Mouse (Mus musculus) forebrain, embryonic 16.5 days (tissue): Measurements from ENCODE around the gene Gabrp. TPM values are rescaled to one million over a fixed set of nuclear protein-coding genes. Genes with fewer than 3 reads are reported as not detected.

Experiments used
- ATAC-seq: fragments of 200-750 bp; cut with Nextera tagmentation; 2 replicates; pipeline ENCODE4 v1.8.0; 2017; ENCODE audit warnings: mild to moderate bottlenecking, moderate library complexity
- H3K27ac ChIP-seq: fragments of 300-500 bp; sonication (generic); 2 replicates; pipeline ENCODE4 v1.5.1; 2014; ENCODE audit warnings: low read length, control low read depth
- H3K27me3 ChIP-seq: fragments of 300-500 bp; sonication (generic); replicated peaks from 2 replicates; pipeline ENCODE4 v1.6.1; 2014; ENCODE audit warnings: low read length; ENCODE audit not compliant: control insufficient read depth, insufficient read depth
- H3K36me3 ChIP-seq: fragments of 300-500 bp; sonication (generic); 2 replicates; pipeline ENCODE4 v1.6.1; 2014; ENCODE audit not compliant: control insufficient read depth, insufficient read depth
- H3K4me1 ChIP-seq: fragments of 300-500 bp; sonication (generic); replicated peaks from 2 replicates; pipeline ENCODE4 v1.6.1; 2014; ENCODE audit warnings: low read length; ENCODE audit not compliant: control insufficient read depth, insufficient read depth
- H3K4me2 ChIP-seq: fragments of 300-500 bp; sonication (generic); 2 replicates; pipeline ENCODE4 v1.6.1; 2014; ENCODE audit warnings: mild to moderate bottlenecking, low read length, control low read depth
- H3K4me3 ChIP-seq: fragments of 300-500 bp; sonication (generic); replicated peaks from 2 replicates; pipeline ENCODE4 v1.5.1; 2014; ENCODE audit warnings: mild to moderate bottlenecking, low read length, control low read depth
- H3K9ac ChIP-seq: fragments of 300-500 bp; sonication (generic); replicated peaks from 2 replicates; pipeline ENCODE4 v1.6.1; 2014; ENCODE audit warnings: low read depth, low read length, control low read depth
- H3K9me3 ChIP-seq: fragments of 300-500 bp; sonication (generic); 2 replicates; pipeline ENCODE4 v1.6.1; 2016; ENCODE audit warnings: low read length; ENCODE audit not compliant: control insufficient read depth
- WGBS: fragments of 180-500 bp; shearing (Covaris S2); extraction: QIAGEN DNeasy Blood & Tissue Kit; methylation state at CpG from one replicate; pipeline ENCODE4 v1.1.7; 2014; 5-methylcytosine and 5-hydroxymethylcytosine counted together
- polyA plus RNA-seq: library from polyadenylated mRNA; unstranded; fragments of >200 nt; fragmentation: Nextera tagmentation; extraction: Ambion mirVana; gene quantifications from 2 replicates; pipeline ENCODE4 v1.2.1, GENCODE M21; 2015

The Gabrp gene
- polyA plus RNA-seq, 1 experiment from 2014 or later: not detected

DNA sequence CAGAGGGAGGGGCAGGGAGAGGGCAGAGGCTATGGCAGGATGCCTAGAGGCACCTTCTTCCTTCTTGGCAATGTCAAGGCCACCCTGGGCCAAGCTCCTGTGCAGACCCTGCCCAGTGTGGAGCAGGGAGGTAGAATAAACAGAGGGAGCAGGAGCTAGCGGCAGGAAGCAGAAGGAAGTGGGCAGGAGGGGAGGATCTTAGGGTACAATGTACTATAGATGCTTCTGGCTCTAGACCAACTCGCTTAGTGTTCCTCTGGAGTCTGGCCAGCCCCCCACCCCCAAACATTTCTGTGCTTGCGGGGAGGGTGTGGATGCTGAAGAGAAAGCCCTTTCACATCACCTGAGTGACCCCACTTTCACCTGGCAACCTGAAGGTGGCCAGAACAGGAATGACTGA is 862 bp upstream of the Gabrp start:
- Histone ChIP-seq H3K9ac (no peak overlapping the region), H3K4me3 (no peak overlapping the region), H3K9me3 (no peaks in the 10 kb centered on the region), H3K36me3 (no peaks in the 10 kb centered on the region), H3K27ac (no peak overlapping the region), H3K27me3 (no peaks in the 10 kb centered on the region), H3K4me1 (no peaks in the 10 kb centered on the region), H3K4me2 (no peak overlapping the region)
- 38% methylated on average over 3 of the region's 3 CpGs for WGBS
- no peak for ATAC-seq

DNA sequence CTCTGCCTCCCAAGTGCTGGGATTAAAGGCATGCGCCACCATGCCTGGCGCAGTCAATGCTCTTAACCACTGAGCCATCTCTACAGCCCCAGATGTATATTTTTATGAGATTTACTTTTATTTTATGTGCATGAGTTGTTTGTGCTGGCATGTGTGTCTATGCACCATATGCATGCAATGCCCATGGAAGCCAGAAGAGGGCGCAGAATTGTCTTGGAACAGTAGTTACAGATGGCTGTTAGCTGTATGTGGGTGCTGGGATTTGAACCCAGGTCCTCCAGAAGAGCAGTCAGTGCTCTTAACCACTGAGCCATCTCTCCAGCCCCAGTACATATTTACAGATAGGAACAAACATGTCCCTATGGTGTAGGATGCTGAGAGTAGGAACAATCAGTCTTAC is 3.8 kb downstream of the Gabrp start:
- H3K27ac ChIP-seq: no peak overlapping the region
- WGBS: 83% methylated on average over 3 of the region's 3 CpGs
- H3K4me3 ChIP-seq: no peak overlapping the region
- H3K9me3 ChIP-seq: no peaks in the 10 kb centered on the region
- no peak for ATAC-seq
- no peaks in the 10 kb centered on the region for H3K36me3 ChIP-seq
- H3K4me2 ChIP-seq: no peak overlapping the region
- no peaks in the 10 kb centered on the region for H3K27me3 ChIP-seq
- H3K4me1 ChIP-seq: no peaks in the 10 kb centered on the region
- H3K9ac ChIP-seq: no peak overlapping the region

- no peak for ATAC-seq
- H3K4me1 ChIP-seq: no peaks in the 10 kb centered on the region
- H3K36me3 ChIP-seq: no peaks in the 10 kb centered on the region
- H3K4me3 ChIP-seq: no peak overlapping the region
- H3K4me2 ChIP-seq: no peak overlapping the region
- no peak overlapping the region for H3K9ac ChIP-seq
- no peaks in the 10 kb centered on the region for H3K9me3 ChIP-seq
- H3K27ac ChIP-seq: no peak overlapping the region
- H3K27me3 ChIP-seq: no peaks in the 10 kb centered on the region
These were observed 8.3 kb downstream of the Gabrp start for GRCm38 (mm10) chr11:33570413-33570812.

DNA sequence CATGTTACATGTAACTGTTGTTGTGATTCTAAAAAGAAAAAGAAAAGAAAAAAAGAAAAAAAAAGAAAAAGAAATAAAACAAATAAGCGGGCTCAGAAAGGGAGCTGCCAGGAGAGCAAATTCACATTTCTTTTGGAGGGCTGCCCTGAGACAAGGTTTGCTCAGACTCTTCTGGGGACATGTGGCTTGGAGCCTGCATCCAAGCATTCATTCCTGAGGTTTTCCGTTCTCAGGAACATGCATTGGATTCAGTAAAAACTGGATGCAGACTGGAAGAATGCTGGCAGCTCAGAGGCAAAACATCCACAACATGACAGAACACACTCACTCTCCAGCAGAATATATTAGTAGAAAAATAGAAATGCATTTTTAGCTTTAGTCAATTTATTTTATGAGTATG is 14.8 kb downstream of the Gabrp start:
- no peaks in the 10 kb centered on the region for H3K36me3 ChIP-seq
- no peaks in the 10 kb centered on the region for H3K27me3 ChIP-seq
- H3K4me2 ChIP-seq: no peak overlapping the region
- no peak overlapping the region for H3K4me3 ChIP-seq
- no peak overlapping the region for H3K9ac ChIP-seq
- no peak overlapping the region for H3K27ac ChIP-seq
- no peaks in the 10 kb centered on the region for H3K9me3 ChIP-seq
- no peak for ATAC-seq
- 86% methylated on average over 2 of the region's 2 CpGs for WGBS
- H3K4me1 ChIP-seq: no peaks in the 10 kb centered on the region

- WGBS: 83% methylated on average over 8 of the region's 8 CpGs
- H3K27me3 ChIP-seq: no peaks in the 10 kb centered on the region
- H3K9me3 ChIP-seq: no peaks in the 10 kb centered on the region
- no peak overlapping the region for H3K9ac ChIP-seq
- H3K4me2 ChIP-seq: no peak overlapping the region
- no peak overlapping the region for H3K4me3 ChIP-seq
- H3K27ac ChIP-seq: no peak overlapping the region
- no peaks in the 10 kb centered on the region for H3K36me3 ChIP-seq
- no peak for ATAC-seq
- no peaks in the 10 kb centered on the region for H3K4me1 ChIP-seq
These were observed 24.6 kb downstream of the Gabrp start for GRCm38 (mm10) chr11:33554123-33554522.

DNA sequence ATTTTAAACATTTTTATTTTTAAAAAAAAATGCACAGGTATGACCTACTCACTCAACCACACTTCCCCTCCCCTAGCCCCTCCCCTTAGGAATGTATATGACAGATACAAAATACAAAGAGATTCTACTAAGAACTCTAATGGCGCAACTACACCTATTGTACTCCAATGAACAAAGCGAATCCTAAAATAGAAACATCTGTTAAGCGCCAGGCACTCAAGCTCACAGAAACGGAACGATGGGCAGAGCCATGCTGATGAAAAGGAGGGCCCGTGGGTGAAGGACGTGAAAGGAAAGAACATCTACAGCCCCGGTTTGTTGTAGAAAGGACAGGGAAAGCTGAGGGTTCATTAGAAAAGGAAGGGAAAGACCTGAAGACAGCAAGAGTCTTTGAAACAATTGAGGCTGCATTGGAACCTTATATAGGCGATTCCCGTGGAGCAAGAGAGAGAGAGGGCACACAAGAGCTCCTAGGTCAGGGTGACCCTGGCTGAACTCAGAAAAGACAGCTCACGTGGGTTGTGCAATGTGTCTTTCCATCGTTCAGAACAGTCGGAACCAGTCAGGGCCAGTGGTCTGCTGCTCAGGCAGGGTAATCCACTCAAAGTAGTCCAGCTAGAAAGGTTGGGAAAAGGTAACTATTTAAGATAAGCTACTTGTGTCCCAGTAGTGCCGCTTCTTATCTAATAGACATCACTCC is 27.7 kb downstream of the Gabrp start:
- WGBS: 70% methylated on average over 14 of the region's 14 CpGs
- ATAC-seq: no peak
- no peaks in the 10 kb centered on the region for H3K4me1 ChIP-seq
- H3K27ac ChIP-seq: no peak overlapping the region
- no peaks in the 10 kb centered on the region for H3K9me3 ChIP-seq
- H3K36me3 ChIP-seq: no peaks in the 10 kb centered on the region
- no peaks in the 10 kb centered on the region for H3K27me3 ChIP-seq
- no peak overlapping the region for H3K9ac ChIP-seq
- no peak overlapping the region for H3K4me3 ChIP-seq
- H3K4me2 ChIP-seq: no peak overlapping the region

DNA sequence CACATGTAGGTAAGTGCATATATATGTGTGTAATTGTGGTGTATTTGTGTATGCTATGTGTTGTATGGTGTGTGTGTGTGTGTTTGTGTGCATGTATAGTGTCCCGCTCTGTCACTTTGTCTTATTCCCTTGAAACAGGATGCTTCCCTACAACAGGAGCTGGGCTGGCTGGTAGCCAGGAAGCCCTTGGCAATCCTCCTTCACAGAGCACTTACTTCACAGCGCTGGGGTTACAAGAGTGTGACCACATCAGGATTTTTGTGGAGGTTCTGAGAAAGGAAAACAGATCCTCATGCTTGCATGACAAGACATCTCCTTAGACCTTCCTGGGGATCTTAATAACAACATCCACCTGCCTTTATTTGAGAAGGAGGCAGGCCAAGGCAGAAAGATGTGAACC is 31.4 kb downstream of the Gabrp start:
- H3K27me3 ChIP-seq: no peaks in the 10 kb centered on the region
- ATAC-seq: no peak
- H3K9ac ChIP-seq: no peak overlapping the region
- no peaks in the 10 kb centered on the region for H3K9me3 ChIP-seq
- no peaks in the 10 kb centered on the region for H3K36me3 ChIP-seq
- H3K4me1 ChIP-seq: no peaks in the 10 kb centered on the region
- no peak overlapping the region for H3K4me3 ChIP-seq
- no peak overlapping the region for H3K4me2 ChIP-seq
- no peak overlapping the region for H3K27ac ChIP-seq
- WGBS: 78% methylated on average over 2 of the region's 2 CpGs

DNA sequence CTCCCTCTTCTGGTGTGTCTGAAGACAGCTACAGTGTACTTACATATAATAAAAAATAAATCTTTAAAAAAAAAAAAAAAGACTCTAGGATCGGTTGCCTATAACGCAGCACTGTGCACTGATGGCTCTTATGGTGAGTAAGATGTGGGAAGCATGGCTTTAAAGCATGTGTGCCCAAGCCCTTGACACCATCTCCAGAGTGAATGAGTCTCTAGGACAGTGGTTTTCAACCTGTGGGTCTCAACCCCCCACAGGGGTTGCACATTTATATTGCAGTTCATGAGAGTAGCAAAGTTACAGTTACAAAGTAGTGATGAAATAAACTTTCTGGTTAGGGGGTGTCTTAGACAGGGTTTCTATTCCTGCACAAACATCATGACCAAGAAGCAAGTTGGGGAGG is 33.8 kb downstream of the Gabrp start:
- H3K9me3 ChIP-seq: no peaks in the 10 kb centered on the region
- H3K4me1 ChIP-seq: no peaks in the 10 kb centered on the region
- H3K9ac ChIP-seq: no peak overlapping the region
- H3K4me2 ChIP-seq: no peak overlapping the region
- no peaks in the 10 kb centered on the region for H3K27me3 ChIP-seq
- ATAC-seq: no peak
- no peak overlapping the region for H3K27ac ChIP-seq
- 96% methylated on average over 2 of the region's 2 CpGs for WGBS
- no peaks in the 10 kb centered on the region for H3K36me3 ChIP-seq
- no peak overlapping the region for H3K4me3 ChIP-seq

- ATAC-seq: no peak
- no peak overlapping the region for H3K27ac ChIP-seq
- no peak overlapping the region for H3K4me3 ChIP-seq
- H3K27me3 ChIP-seq: no peaks in the 10 kb centered on the region
- no peaks in the 10 kb centered on the region for H3K4me1 ChIP-seq
- no peak overlapping the region for H3K4me2 ChIP-seq
- no peak overlapping the region for H3K9ac ChIP-seq
- 64% methylated on average over 11 of the region's 11 CpGs for WGBS
- H3K36me3 ChIP-seq: no peaks in the 10 kb centered on the region
- no peaks in the 10 kb centered on the region for H3K9me3 ChIP-seq
These were observed 34.6 kb downstream of the Gabrp start for GRCm38 (mm10) chr11:33544121-33544520.
